Mouse (Mus musculus) G1E (cell line): ENCODE measurements at regions not wholly inside any gene's neighbourhood (a gene's known extent, or its start where the extent isn't known, plus 50 kb on each side); places are given as distances from the start of the nearest gene placed in this dataset.

Experiments
- ATAC-seq: 2 replicates; pipeline ENCODE4 v1.8.0; 2016; ENCODE audit warnings: mild to moderate bottlenecking; ENCODE audit not compliant: insufficient number of reproducible peaks, poor library complexity, low FRiP score, severe bottlenecking; ENCODE audit errors: extremely low read depth
- DNase-seq: peaks from one replicate; pipeline ENCODE4 v3.0.0; 2012; ENCODE audit warnings: low spot score
- H3K27me3 ChIP-seq: 2 replicates; pipeline ENCODE4 v1.6.1; 2012; ENCODE audit warnings: mild to moderate bottlenecking, low read length, inconsistent platforms; ENCODE audit not compliant: insufficient read depth
- H3K36me3 ChIP-seq: replicated peaks from 2 replicates; pipeline ENCODE3; 2012; ENCODE audit warnings: mild to moderate bottlenecking, inconsistent platforms
- H3K4me1 ChIP-seq: 2 replicates; pipeline ENCODE4 v1.6.1; 2012; ENCODE audit warnings: low read depth, low read length, inconsistent platforms, mixed read lengths; ENCODE audit not compliant: insufficient read depth
- H3K4me3 ChIP-seq: 2 replicates; pipeline ENCODE4 v1.5.1; 2012; ENCODE audit warnings: low read depth, mild to moderate bottlenecking, inconsistent platforms, low read length, moderate library complexity, mixed read lengths
- H3K9me3 ChIP-seq: replicated peaks from 2 replicates; pipeline ENCODE4 v1.6.1; 2012; ENCODE audit warnings: inconsistent platforms
- CTCF ChIP-seq: IDR thresholded peaks from 2 replicates; pipeline ENCODE4 v1.5.1; 2012; ENCODE audit warnings: low read depth, low read length, inconsistent platforms, mixed read lengths
- GATA1 ChIP-seq: IDR thresholded peaks from 2 replicates; pipeline ENCODE4 v1.6.1; 2012; ENCODE audit warnings: borderline replicate concordance, low read length, inconsistent platforms, mixed read lengths
- GATA2 ChIP-seq: IDR thresholded peaks from 2 replicates; pipeline ENCODE4 v1.6.1; 2012; ENCODE audit warnings: low read depth, low read length, inconsistent platforms, borderline replicate concordance
- POLR2AphosphoS5 ChIP-seq: IDR thresholded peaks from 2 replicates; pipeline ENCODE4 v1.6.1; 2012; ENCODE audit warnings: low read depth, low read length, inconsistent platforms; ENCODE audit not compliant: insufficient replicate concordance
- TAL1 ChIP-seq: conservative IDR thresholded peaks from 2 replicates; pipeline ENCODE4 v1.6.1; 2012; ENCODE audit warnings: low read depth, low read length, inconsistent platforms, mixed read lengths

GRCm38 (mm10) chr16:29903510-29903909 is 160.7 kb upstream of the Hes1 start:
- no peaks in the 10 kb centered on the region for H3K36me3 ChIP-seq
- H3K4me1 ChIP-seq = no peaks in the 10 kb centered on the region; the same call in 1 of the 2 replicates
- no peak for TF ChIP-seq TAL1
- no peak for TF ChIP-seq GATA1
- TF ChIP-seq GATA2 = no peak
- no peak for TF ChIP-seq POLR2AphosphoS5
- TF ChIP-seq CTCF = no peak
- H3K9me3 ChIP-seq = no peaks in the 10 kb centered on the region
- no peak overlapping the region for H3K4me3 ChIP-seq
- peaks cover 37% of the 10 kb centered on the region for H3K27me3 ChIP-seq
- DNase-seq (no peak), ATAC-seq (no peak)

- Histone ChIP-seq H3K27me3 (peaks cover 37% of the 10 kb centered on the region), H3K36me3 (no peaks in the 10 kb centered on the region), H3K4me1 (no peaks in the 10 kb centered on the region; the same call in 1 of the 2 replicates), H3K4me3 (no peak overlapping the region), H3K9me3 (no peaks in the 10 kb centered on the region)
- no peak for TF ChIP-seq GATA1
- TF ChIP-seq POLR2AphosphoS5 = no peak
- TF ChIP-seq GATA2 = no peak
- TF ChIP-seq TAL1 = no peak
- no peak for TF ChIP-seq CTCF
- ATAC-seq (no peak), DNase-seq (no peak)
Measured at GRCm38 (mm10) chr16:29904183-29904775, 159.9 kb upstream of the Hes1 start.

- H3K36me3 ChIP-seq = no peaks in the 10 kb centered on the region
- ATAC-seq (no peak), DNase-seq (no peak)
- peaks cover 11% of the 10 kb centered on the region for H3K9me3 ChIP-seq
- peaks cover 19% of the 10 kb centered on the region for H3K4me1 ChIP-seq
- TF ChIP-seq GATA2 = no peak
- no peak for TF ChIP-seq CTCF
- TF ChIP-seq TAL1 = no peak
- TF ChIP-seq POLR2AphosphoS5 = no peak
- peaks cover 60% of the 10 kb centered on the region for H3K27me3 ChIP-seq
- H3K4me3 ChIP-seq = no peak overlapping the region
Measured at GRCm38 (mm10) chr16:29907331-29907730, 156.9 kb upstream of the Hes1 start.

GRCm38 (mm10) chr16:29908031-29908430 is 156.2 kb upstream of the Hes1 start:
- Histone ChIP-seq H3K4me3 (no peak overlapping the region), H3K4me1 (peaks cover 19% of the 10 kb centered on the region), H3K36me3 (no peaks in the 10 kb centered on the region), H3K27me3 (peaks cover 63% of the 10 kb centered on the region), H3K9me3 (peaks cover 11% of the 10 kb centered on the region)
- DNase-seq (no peak), ATAC-seq (no peak)
- TF ChIP-seq TAL1 (no peak), POLR2AphosphoS5 (no peak)

GRCm38 (mm10) chr16:29909923-29910465 is 154.2 kb upstream of the Hes1 start:
- Histone ChIP-seq H3K36me3 (no peaks in the 10 kb centered on the region), H3K4me1 (peaks cover 21% of the 10 kb centered on the region), H3K27me3 (peaks cover 71% of the 10 kb centered on the region), H3K9me3 (peaks cover 11% of the 10 kb centered on the region), H3K4me3 (no peak overlapping the region)
- DNase-seq = no peak
- no peak for ATAC-seq
- TF ChIP-seq GATA1 (no peak), GATA2 (no peak), TAL1 (no peak), POLR2AphosphoS5 (no peak), CTCF (no peak)

GRCm38 (mm10) chr16:29911164-29911571 is 153.0 kb upstream of the Hes1 start:
- DNase-seq (no peak), ATAC-seq (no peak)
- Histone ChIP-seq H3K27me3 (peaks cover 70% of the 10 kb centered on the region), H3K4me1 (peaks cover 21% of the 10 kb centered on the region), H3K9me3 (peaks cover 11% of the 10 kb centered on the region), H3K36me3 (no peaks in the 10 kb centered on the region), H3K4me3 (no peak overlapping the region)
- TF ChIP-seq POLR2AphosphoS5 = no peak

GRCm38 (mm10) chr16:29913357-29914010 is 150.7 kb upstream of the Hes1 start:
- DNase-seq (no peak), ATAC-seq (no peak)
- Histone ChIP-seq H3K9me3 (peaks cover 11% of the 10 kb centered on the region), H3K4me3 (no peak overlapping the region), H3K36me3 (no peaks in the 10 kb centered on the region), H3K4me1 (peaks cover 21% of the 10 kb centered on the region), H3K27me3 (peaks cover 74% of the 10 kb centered on the region)
- TF ChIP-seq GATA2 (no peak), GATA1 (no peak), TAL1 (no peak), CTCF (no peak), POLR2AphosphoS5 (no peak)
